Mouse (Mus musculus) MEL (cell line): ENCODE results near the gene Zdhhc6. TPM values are rescaled to one million over a fixed set of nuclear protein-coding genes. Genes with fewer than 3 reads are reported as not detected.

Source experiments
- DNase-seq: peaks from one replicate; pipeline ENCODE4 v3.0.0; 2011; ENCODE audit warnings: low read depth, low spot score
- H3K27ac ChIP-seq: 2 replicates; pipeline ENCODE4 v1.5.1; 2012; ENCODE audit warnings: low read depth, mild to moderate bottlenecking, control low read depth, low read length, moderate library complexity; ENCODE audit not compliant: control insufficient read depth
- H3K27me3 ChIP-seq, 2 experiments: fragments of 150-350 bp in 1 of 2; sonication (generic) in 1 of 2; 2 replicates each; pipeline ENCODE4 v1.6.1; 2012; ENCODE audit warnings: low read length in 2 of 2, mild to moderate bottlenecking in 2 of 2, improper control_type of control experiment in 1 of 2, moderate library complexity in 1 of 2; ENCODE audit not compliant: insufficient read depth in 2 of 2, control insufficient read depth in 1 of 2
- H3K36me3 ChIP-seq, 2 experiments: 2 replicates each; pipeline ENCODE4 v1.6.1; 2012 to 2014; ENCODE audit warnings: low read length in 2 of 2, improper control_type of control experiment in 1 of 2, inconsistent platforms in 1 of 2, mild to moderate bottlenecking in 1 of 2; ENCODE audit not compliant: insufficient read depth in 2 of 2, control insufficient read depth in 1 of 2
- H3K4me1 ChIP-seq, 2 experiments: fragments of 150-350 bp in 1 of 2; sonication (generic) in 1 of 2; 2 replicates each; pipeline ENCODE4 v1.6.1; 2012; ENCODE audit warnings: low read length in 2 of 2, improper control_type of control experiment in 1 of 2, mild to moderate bottlenecking in 1 of 2; ENCODE audit not compliant: insufficient read depth in 2 of 2, control insufficient read depth in 1 of 2
- H3K4me3 ChIP-seq, 2 experiments: fragments of 150-350 bp in 1 of 2; sonication (generic) in 1 of 2; 2 replicates each; pipeline ENCODE4 v1.5.1; 2012; ENCODE audit warnings: low read depth in 2 of 2, low read length in 2 of 2, mild to moderate bottlenecking in 2 of 2, moderate library complexity in 2 of 2, control low read depth in 1 of 2, improper control_type of control experiment in 1 of 2; ENCODE audit not compliant: control insufficient read depth in 1 of 2, insufficient read depth in 1 of 2
- H3K79me2 ChIP-seq: 2 replicates; pipeline ENCODE4 v1.6.1; 2012; ENCODE audit warnings: mild to moderate bottlenecking, low read length, moderate library complexity; ENCODE audit not compliant: control insufficient read depth, poor library complexity, insufficient read depth
- H3K9ac ChIP-seq: 2 replicates; pipeline ENCODE4 v1.6.1; 2012; ENCODE audit warnings: low read depth, mild to moderate bottlenecking, control low read depth, low read length, moderate library complexity; ENCODE audit not compliant: control insufficient read depth, poor library complexity, severe bottlenecking
- H3K9me3 ChIP-seq: fragments of 150-350 bp; sonication (generic); replicated peaks from 2 replicates; pipeline ENCODE4 v1.6.1; 2012; ENCODE audit warnings: mild to moderate bottlenecking, low read length, improper control_type of control experiment, moderate library complexity; ENCODE audit not compliant: insufficient read depth
- BHLHE40 ChIP-seq: IDR thresholded peaks from 2 replicates; pipeline ENCODE4 v1.6.1; 2012; ENCODE audit warnings: low read depth, mild to moderate bottlenecking, inconsistent platforms, low read length, improper control_type of control experiment, borderline replicate concordance
- CHD1 ChIP-seq: IDR thresholded peaks from 2 replicates; pipeline ENCODE4 v1.6.1; 2012; ENCODE audit warnings: low read depth, mild to moderate bottlenecking, inconsistent platforms, low read length, improper control_type of control experiment
- CHD2 ChIP-seq: IDR thresholded peaks from 2 replicates; pipeline ENCODE4 v1.6.1; 2011; ENCODE audit warnings: low read length, improper control_type of control experiment
- CTCF ChIP-seq, 3 experiments: IDR thresholded peaks in 2 of 3; conservative IDR thresholded peaks in 1 of 3; 2 replicates each; pipeline ENCODE4 v1.5.1; 2011 to 2012; ENCODE audit warnings: low read length in 3 of 3, low read depth in 2 of 3, mild to moderate bottlenecking in 2 of 3, improper control_type of control experiment in 1 of 3, inconsistent platforms in 1 of 3, mixed read lengths in 1 of 3, moderate library complexity in 1 of 3; ENCODE audit not compliant: control insufficient read depth in 1 of 3, insufficient read depth in 1 of 3, poor library complexity in 1 of 3, severe bottlenecking in 1 of 3
- E2F4 ChIP-seq: IDR thresholded peaks from 2 replicates; pipeline ENCODE4 v1.6.1; 2011; ENCODE audit warnings: low read depth, low read length, improper control_type of control experiment, borderline replicate concordance
- ELF1 ChIP-seq: IDR thresholded peaks from 2 replicates; pipeline ENCODE4 v1.6.1; 2014; ENCODE audit warnings: low read depth, mild to moderate bottlenecking, inconsistent platforms, low read length, improper control_type of control experiment, moderate library complexity
- EP300 ChIP-seq, 2 experiments: IDR thresholded peaks; 2 replicates each; pipeline ENCODE4 v1.6.1; 2011; ENCODE audit warnings: improper control_type of control experiment in 2 of 2, low read length in 2 of 2, low read depth in 1 of 2, mild to moderate bottlenecking in 1 of 2
- ETS1 ChIP-seq: IDR thresholded peaks from 2 replicates; pipeline ENCODE4 v1.6.1; 2012; ENCODE audit warnings: low read depth, mild to moderate bottlenecking, inconsistent platforms, low read length, improper control_type of control experiment, moderate library complexity
- GABPA ChIP-seq: IDR thresholded peaks from 2 replicates; pipeline ENCODE4 v1.6.1; 2012; ENCODE audit warnings: low read depth, mild to moderate bottlenecking, inconsistent platforms, low read length, improper control_type of control experiment, moderate library complexity
- GATA1 ChIP-seq: IDR thresholded peaks from 2 replicates; pipeline ENCODE4 v1.6.1; 2011; ENCODE audit warnings: low read depth, low read length, improper control_type of control experiment
- HCFC1 ChIP-seq: IDR thresholded peaks from 2 replicates; pipeline ENCODE4 v1.6.1; 2012; ENCODE audit warnings: low read depth, mild to moderate bottlenecking, inconsistent platforms, low read length, improper control_type of control experiment, moderate library complexity
- JUND ChIP-seq: IDR thresholded peaks from 2 replicates; pipeline ENCODE4 v1.6.1; 2011; ENCODE audit warnings: low read depth, mild to moderate bottlenecking, improper control_type of control experiment, low read length
- KAT2A ChIP-seq: conservative IDR thresholded peaks from 2 replicates; pipeline ENCODE4 v1.6.1; 2012; ENCODE audit warnings: low read depth, low read length, improper control_type of control experiment, inconsistent platforms
- MAFK ChIP-seq: IDR thresholded peaks from 2 replicates; pipeline ENCODE4 v1.6.1; 2011; ENCODE audit warnings: low read depth, mild to moderate bottlenecking, low read length, improper control_type of control experiment, borderline replicate concordance
- MAX ChIP-seq: IDR thresholded peaks from 2 replicates; pipeline ENCODE4 v1.6.1; 2011; ENCODE audit warnings: low read length, improper control_type of control experiment
- MAZ ChIP-seq: IDR thresholded peaks from 2 replicates; pipeline ENCODE4 v1.6.1; 2012; ENCODE audit warnings: low read depth, mild to moderate bottlenecking, inconsistent platforms, low read length, improper control_type of control experiment
- MEF2A ChIP-seq: IDR thresholded peaks from 2 replicates; pipeline ENCODE4 v1.6.1; 2014; ENCODE audit warnings: low read depth, mild to moderate bottlenecking, inconsistent platforms, low read length, improper control_type of control experiment; ENCODE audit not compliant: poor library complexity, insufficient replicate concordance, severe bottlenecking; ENCODE audit errors: extremely low read depth
- MXI1 ChIP-seq: IDR thresholded peaks from 2 replicates; pipeline ENCODE4 v1.6.1; 2011; ENCODE audit warnings: mild to moderate bottlenecking, low read depth, low read length, improper control_type of control experiment
- MYB ChIP-seq: IDR thresholded peaks from 2 replicates; pipeline ENCODE4 v1.6.1; 2011; ENCODE audit warnings: mild to moderate bottlenecking, low read depth, low read length, improper control_type of control experiment
- MYC ChIP-seq: IDR thresholded peaks from 2 replicates; pipeline ENCODE4 v1.6.1; 2011; ENCODE audit warnings: low read depth, mild to moderate bottlenecking, low read length, improper control_type of control experiment, moderate library complexity
- NRF1 ChIP-seq: IDR thresholded peaks from 2 replicates; pipeline ENCODE4 v1.6.1; 2014; ENCODE audit warnings: low read depth, mild to moderate bottlenecking, inconsistent platforms, low read length, improper control_type of control experiment, moderate library complexity; ENCODE audit not compliant: poor library complexity, insufficient read depth, severe bottlenecking
- POLR2A ChIP-seq, 2 experiments: IDR thresholded peaks; 2 replicates each; pipeline ENCODE4 v1.6.1; 2011 to 2012; ENCODE audit warnings: low read length in 2 of 2, mild to moderate bottlenecking in 2 of 2, control low read depth in 1 of 2, improper control_type of control experiment in 1 of 2, low read depth in 1 of 2, moderate library complexity in 1 of 2; ENCODE audit not compliant: control insufficient read depth in 1 of 2, insufficient read depth in 1 of 2, poor library complexity in 1 of 2
- POLR2AphosphoS2 ChIP-seq: IDR thresholded peaks from 2 replicates; pipeline ENCODE4 v1.6.1; 2011; ENCODE audit warnings: low read length, improper control_type of control experiment
- POLR2AphosphoS5 ChIP-seq: IDR thresholded peaks from 2 replicates; pipeline ENCODE4 v1.6.1; 2012; ENCODE audit warnings: low read depth, borderline replicate concordance, mild to moderate bottlenecking, inconsistent platforms, low read length, moderate library complexity, mixed read lengths
- RAD21 ChIP-seq: IDR thresholded peaks from 2 replicates; pipeline ENCODE4 v1.6.1; 2011; ENCODE audit warnings: mild to moderate bottlenecking, low read depth, low read length, improper control_type of control experiment
- RCOR1 ChIP-seq: IDR thresholded peaks from 2 replicates; pipeline ENCODE4 v1.6.1; 2012; ENCODE audit warnings: low read depth, mild to moderate bottlenecking, inconsistent platforms, low read length, improper control_type of control experiment
- SIN3A ChIP-seq: IDR thresholded peaks from 2 replicates; pipeline ENCODE4 v1.6.1; 2012; ENCODE audit warnings: low read length, improper control_type of control experiment, inconsistent platforms
- SMC3 ChIP-seq: IDR thresholded peaks from 2 replicates; pipeline ENCODE4 v1.6.1; 2011; ENCODE audit warnings: low read depth, low read length, improper control_type of control experiment
- TAL1 ChIP-seq: IDR thresholded peaks from 2 replicates; pipeline ENCODE4 v1.6.1; 2012; ENCODE audit warnings: mild to moderate bottlenecking, inconsistent platforms, low read length, moderate library complexity, mixed read lengths
- TBP ChIP-seq: IDR thresholded peaks from 2 replicates; pipeline ENCODE4 v1.8.0; 2011; ENCODE audit warnings: low read depth, low read length, improper control_type of control experiment
- TCF12 ChIP-seq: IDR thresholded peaks from 2 replicates; pipeline ENCODE4 v1.6.1; 2014; ENCODE audit warnings: low read depth, mild to moderate bottlenecking, inconsistent platforms, low read length, improper control_type of control experiment, moderate library complexity
- UBTF ChIP-seq: IDR thresholded peaks from 2 replicates; pipeline ENCODE4 v1.6.1; 2012; ENCODE audit warnings: low read depth, mild to moderate bottlenecking, inconsistent platforms, low read length, improper control_type of control experiment, moderate library complexity, borderline replicate concordance; ENCODE audit not compliant: insufficient read depth
- USF1 ChIP-seq: IDR thresholded peaks from 2 replicates; pipeline ENCODE4 v1.6.1; 2014; ENCODE audit warnings: low read depth, mild to moderate bottlenecking, inconsistent platforms, low read length, improper control_type of control experiment, moderate library complexity
- USF2 ChIP-seq, 2 experiments: IDR thresholded peaks; 2 replicates each; pipeline ENCODE4 v1.6.1; 2011 to 2012; ENCODE audit warnings: improper control_type of control experiment in 2 of 2, low read length in 2 of 2, borderline replicate concordance in 1 of 2, inconsistent platforms in 1 of 2, low read depth in 1 of 2, mild to moderate bottlenecking in 1 of 2; ENCODE audit not compliant: insufficient read depth in 1 of 2
- ZC3H11A ChIP-seq: IDR thresholded peaks from 2 replicates; pipeline ENCODE4 v1.6.1; 2012; ENCODE audit warnings: low read depth, mild to moderate bottlenecking, inconsistent platforms, low read length, improper control_type of control experiment
- ZNF384 ChIP-seq: IDR thresholded peaks from 2 replicates; pipeline ENCODE4 v1.6.1; 2012; ENCODE audit warnings: low read depth, mild to moderate bottlenecking, inconsistent platforms, low read length, improper control_type of control experiment
- polyA plus RNA-seq, 2 experiments: library from polyadenylated mRNA; stranded (reverse) in 1 of 2; unstranded in 1 of 2; fragments of >175 nt in 1 of 2; fragments of >200 nt in 1 of 2; gene quantifications; 2 replicates each; pipeline versions ENCODE4 v1.2.1 to v1.2.4; 2012; ENCODE audit warnings: low replicate concordance in 2 of 2, low read depth in 1 of 2; ENCODE audit not compliant: insufficient read length in 2 of 2, insufficient read depth in 1 of 2, missing spikeins in 1 of 2
- total RNA-seq: library from RNA; depleted of rRNA; stranded (reverse); fragments of 300-350 nt; gene quantifications from 2 replicates; pipeline ENCODE4 v1.2.3, GENCODE M21; 2012

Gene Zdhhc6
- total and polyA plus RNA-seq, 3 experiments: 95.6 to 114 (median 109) TPM

DNA sequence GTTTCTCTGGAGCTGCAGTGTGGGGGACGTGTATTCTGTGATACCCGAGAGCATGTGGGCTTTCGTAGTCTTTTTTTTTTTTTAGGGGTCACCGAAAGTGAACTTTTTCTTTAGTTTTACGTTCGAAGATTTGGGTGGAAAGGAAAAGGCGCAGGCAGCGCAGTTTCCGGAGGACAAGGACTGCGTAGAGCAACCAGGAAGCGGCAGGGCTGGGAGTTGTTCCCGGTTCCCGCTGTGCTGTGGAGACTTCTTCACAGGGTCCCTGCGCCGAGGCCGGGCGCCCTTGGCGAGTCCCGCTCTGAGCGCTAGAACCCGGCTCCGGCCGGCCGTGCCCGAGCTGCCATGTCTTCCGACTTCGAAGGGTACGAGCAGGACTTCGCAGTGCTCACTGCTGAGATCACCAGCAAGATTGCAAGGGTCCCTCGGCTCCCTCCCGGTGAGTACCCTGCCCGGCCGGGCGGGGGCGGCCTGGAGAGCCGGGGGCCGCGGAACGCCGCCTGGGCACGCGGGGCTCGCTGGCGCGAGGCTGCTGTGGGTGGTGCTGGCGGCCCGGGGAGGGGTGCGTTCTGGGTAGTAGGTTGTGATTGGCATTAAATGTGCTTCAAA, 380 bp upstream of the Zdhhc6 start, which contains the start of gene Vti1a:
TSS of gene Vti1a (plus strand) at position 187 of the 606 bp plus-strand sequence.
- H3K9ac ChIP-seq: peak within 1 kb of the TSS; percentile 97
- peak within 1 kb of the TSS; percentile 88 for H3K27ac ChIP-seq
- no peaks in the 10 kb centered on the region for H3K27me3 ChIP-seq
- DNase-seq: peak; percentile 98
- H3K4me1 ChIP-seq: peaks cover 0 to 20% of the 10 kb centered on the region in 2 experiments; a peak in 2 of 4 replicates
- H3K9me3 ChIP-seq: no peaks in the 10 kb centered on the region
- H3K36me3 ChIP-seq: peaks cover 0 to 37% of the 10 kb centered on the region in 2 experiments; a peak in 2 of 4 replicates
- H3K4me3 ChIP-seq: peak within 1 kb of the TSS; percentile 75 to 83
- H3K79me2 ChIP-seq: peaks cover 54% of the 10 kb centered on the region
- no peak for TF ChIP-seq MAX
- TF ChIP-seq MEF2A: no peak
- no peak for TF ChIP-seq POLR2AphosphoS2
- TF ChIP-seq USF1: no peak
- TF ChIP-seq CHD2: no peak
- TF ChIP-seq SIN3A: peak; percentile 67; the same call in 1 of the 2 replicates
- TF ChIP-seq HCFC1: peak; percentile 90
- TF ChIP-seq UBTF: 0 out of 2 replicates have a peak, but pooled peaks have one; percentile 71
- TF ChIP-seq GATA1: no peak
- no peak for TF ChIP-seq JUND
- no peak for TF ChIP-seq EP300 (IDR thresholded peaks at IDR 0.05; ENCODE audit: low read depth in 1 of 2, low read length in 2 of 2)
- TF ChIP-seq MAFK: no peak
- 0 out of 2 replicates have a peak, but pooled peaks have one; percentile 45 for TF ChIP-seq MYC
- TF ChIP-seq ETS1: no peak; the same call in 1 of the 2 replicates
- TF ChIP-seq USF2 (IDR thresholded peaks at IDR 0.05; ENCODE audit: borderline replicate concordance in 1 of 2, insufficient read depth in 1 of 2, low read depth in 1 of 2, low read length in 2 of 2): no peak
- TF ChIP-seq MXI1: no peak; the same call in 1 of the 2 replicates
- no peak for TF ChIP-seq MAZ
- TF ChIP-seq GABPA: no peak
- TF ChIP-seq POLR2A (IDR thresholded peaks at IDR 0.05; ENCODE audit: control insufficient read depth in 1 of 2, insufficient read depth in 1 of 2, low read depth in 1 of 2, low read length in 2 of 2, poor library complexity in 1 of 2): peak; percentile 41 to 87; a peak in 3 of 4 replicates
- no peak for TF ChIP-seq E2F4
- TF ChIP-seq BHLHE40: no peak
- TF ChIP-seq RCOR1: no peak
- TF ChIP-seq CTCF (IDR thresholded peaks at IDR 0.05 in 2 of 3, conservative IDR thresholded peaks at IDR 0.05 in 1 of 3; ENCODE audit: control insufficient read depth in 1 of 3, insufficient read depth in 1 of 3, low read depth in 2 of 3, low read length in 3 of 3, poor library complexity in 1 of 3, severe bottlenecking in 1 of 3): peak; percentile 53 to 78 (median 53); a peak in 5 of 6 replicates
- peak; percentile 97 for TF ChIP-seq ELF1
- TF ChIP-seq TAL1: no peak
- no peak for TF ChIP-seq SMC3
- no peak; the same call in 1 of the 2 replicates for TF ChIP-seq KAT2A
- TF ChIP-seq TBP: peak; percentile 83
- TF ChIP-seq CHD1: no peak
- TF ChIP-seq TCF12: 0 out of 2 replicates have a peak, but pooled peaks have one; percentile 8
- no peak for TF ChIP-seq RAD21
- TF ChIP-seq MYB: no peak
- no peak for TF ChIP-seq ZNF384
- TF ChIP-seq NRF1: no peak; the same call in 1 of the 2 replicates
- TF ChIP-seq ZC3H11A: no peak
- TF ChIP-seq POLR2AphosphoS5: no peak
